In the genomic region with DNA sequence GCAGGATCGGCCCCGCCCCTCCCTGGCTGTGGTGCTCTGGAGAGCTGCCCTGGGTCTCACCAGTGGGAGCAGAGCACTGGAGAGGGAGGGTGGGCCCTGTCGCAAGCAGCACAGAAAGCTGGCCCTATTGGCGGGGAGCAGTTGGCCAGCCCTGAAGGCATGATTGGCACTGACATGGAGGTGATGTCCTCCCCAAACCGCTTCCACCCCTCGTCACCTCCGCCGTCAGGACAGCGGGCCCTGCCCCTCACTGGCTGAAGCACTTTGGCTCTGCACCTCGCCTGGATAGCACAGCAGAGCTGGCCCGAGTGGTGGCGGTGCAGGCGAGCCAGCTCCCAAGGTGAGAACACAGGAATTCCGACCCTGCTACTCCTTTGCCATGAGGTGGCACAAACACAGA, we compare ENCODE assay signal across 20 mouse cellular contexts. TPM values are rescaled to one million over a fixed set of nuclear protein-coding genes. Genes with fewer than 3 reads are reported as not detected.
DNase-seq lines count a peak whose midpoint lies in the region; ATAC-seq and TF ChIP-seq lines count a peak whose summit lies in the region.
"Had no signal": no experiment of that assay in that cellular context is flagged by ENCODE, and none has a peak within 500 bp of the region (broad histone marks: within the 10 kb centered on the region; RNA-seq: fewer than 3 reads in every experiment).

No protein-coding gene starts in this region.

- no peak overlapping the region for H3K27ac ChIP-seq in intestine, postnatal 0 days (ENCODE audit: low read depth, low read length)
- H3K27ac ChIP-seq in intestine, embryonic 16.5 days (ENCODE audit: low read length): no peak overlapping the region
- peak overlapping the region; percentile 61; the same call in 1 of the 2 replicates for H3K27ac ChIP-seq in limb, embryonic 10.5 days
- H3K27ac ChIP-seq: forebrain, embryonic 15.5 days; hindbrain, embryonic 14.5 days had no signal

- H3K4me1 ChIP-seq in intestine, postnatal 0 days (replicated peaks; ENCODE audit: control insufficient read depth, insufficient read depth, low read length): no peaks in the 10 kb centered on the region
- H3K4me1 ChIP-seq in intestine, embryonic 16.5 days (ENCODE audit: control insufficient read depth, insufficient read depth, low read length): no peaks in the 10 kb centered on the region
- H3K4me1 ChIP-seq in E14TG2a.4 (replicated peaks; ENCODE audit: low read depth, low read length): peaks cover 24% of the 10 kb centered on the region
- peaks cover 34% of the 10 kb centered on the region for H3K4me1 ChIP-seq in limb, embryonic 10.5 days
- H3K4me1 ChIP-seq: forebrain, embryonic 15.5 days had no signal

- no peak overlapping the region for H3K9ac ChIP-seq in intestine, postnatal 0 days (ENCODE audit: low read depth, low read length)
- H3K9ac ChIP-seq in intestine, embryonic 16.5 days (ENCODE audit: low read depth, low read length): no peak overlapping the region
- H3K9ac ChIP-seq: forebrain, embryonic 15.5 days; hindbrain, embryonic 14.5 days had no signal

- peak; percentile 90 for DNase-seq in heart, adult 11 months
- no peak for DNase-seq in heart, adult 18-20 months
- DNase-seq in limb, embryonic 10.5 days (ENCODE audit: low spot score): peak; percentile 30
- no peak for DNase-seq in cerebellum, adult 9-11 months
- DNase-seq: adrenal gland, adult 2 months; cerebellum, adult 2 months; gastrocnemius, postnatal 14 days; kidney, postnatal 10 days; layer of hippocampus, postnatal 36 days; liver; lung, postnatal 36 days; retina, postnatal 1 day; right cerebral cortex, postnatal 4 days; thymus, postnatal 14 days had no signal

- H3K36me3 ChIP-seq in intestine, postnatal 0 days (ENCODE audit: control insufficient read depth, insufficient read depth): no peaks in the 10 kb centered on the region
- no peaks in the 10 kb centered on the region for H3K36me3 ChIP-seq in intestine, embryonic 16.5 days (ENCODE audit: control insufficient read depth, insufficient read depth, low read length)
- no peaks in the 10 kb centered on the region for H3K36me3 ChIP-seq in E14TG2a.4 (ENCODE audit: insufficient read depth, low read length)
- no peaks in the 10 kb centered on the region for H3K36me3 ChIP-seq in limb, embryonic 10.5 days
- H3K36me3 ChIP-seq: forebrain, embryonic 15.5 days had no signal

- no peaks in the 10 kb centered on the region for H3K27me3 ChIP-seq in intestine, postnatal 0 days (replicated peaks; ENCODE audit: control insufficient read depth, insufficient read depth, low read length)
- no peaks in the 10 kb centered on the region; the same call in 1 of the 2 replicates for H3K27me3 ChIP-seq in intestine, embryonic 16.5 days (replicated peaks; ENCODE audit: control insufficient read depth, insufficient read depth, low read length)
- H3K27me3 ChIP-seq in E14TG2a.4 (ENCODE audit: insufficient read depth, low read length): peaks cover 15% of the 10 kb centered on the region
- 0 out of 2 replicates have a peak, but pooled peaks cover 11% of the 10 kb centered on the region for H3K27me3 ChIP-seq in limb, embryonic 10.5 days (ENCODE audit: low read depth, poor library complexity, severe bottlenecking)
- H3K27me3 ChIP-seq: forebrain, embryonic 15.5 days had no signal

- TF ChIP-seq CTCF in intestine, postnatal 0 days (IDR thresholded peaks at IDR 0.05; ENCODE audit: low read depth): no peak
- no peak for TF ChIP-seq CTCF in E14TG2a.4 (conservative IDR thresholded peaks at IDR 0.05; ENCODE audit: low read length)

- no peak overlapping the region for H3K4me2 ChIP-seq in intestine, postnatal 0 days (replicated peaks; ENCODE audit: low read depth)
- no peak overlapping the region for H3K4me2 ChIP-seq in intestine, embryonic 16.5 days (ENCODE audit: low read depth, low read length)
- H3K4me2 ChIP-seq: forebrain, embryonic 15.5 days; hindbrain, embryonic 14.5 days had no signal

- no peaks in the 10 kb centered on the region for H3K9me3 ChIP-seq in intestine, postnatal 0 days (ENCODE audit: control insufficient read depth)
- H3K9me3 ChIP-seq in intestine, embryonic 16.5 days (ENCODE audit: control insufficient read depth, low read length): no peaks in the 10 kb centered on the region
- no peaks in the 10 kb centered on the region for H3K9me3 ChIP-seq in E14TG2a.4 (ENCODE audit: low read length)
- no peaks in the 10 kb centered on the region for H3K9me3 ChIP-seq in limb, embryonic 10.5 days (replicated peaks)
- H3K9me3 ChIP-seq: forebrain, embryonic 15.5 days had no signal

- ATAC-seq in intestine, postnatal 0 days: 0 out of 2 replicates have a peak, but pooled peaks have one; percentile 13
- ATAC-seq in intestine, embryonic 16.5 days: no peak

- H3K4me3 ChIP-seq in intestine, postnatal 0 days (ENCODE audit: low read depth, low read length): no peak overlapping the region
- no peak overlapping the region for H3K4me3 ChIP-seq in intestine, embryonic 16.5 days (ENCODE audit: low read length)
- peak overlapping the region; percentile 71 for H3K4me3 ChIP-seq in E14TG2a.4 (replicated peaks; ENCODE audit: low read length)
- H3K4me3 ChIP-seq in limb, embryonic 10.5 days: no peak overlapping the region
- H3K4me3 ChIP-seq: erythroblast, embryonic 14.5 days; forebrain, embryonic 15.5 days had no signal

- WGBS in intestine, postnatal 0 days: 56% methylated on average over 14 of the region's 14 CpGs
- WGBS in intestine, embryonic 16.5 days: 66% methylated on average over 14 of the region's 14 CpGs
- 38% methylated on average over 14 of the region's 14 CpGs for WGBS in limb, embryonic 10.5 days

RNA-seq across cellular contexts. Expression of a gene that starts 20.9 kb away (rescaled TPM):
- total RNA-seq in heart, adult 18-20 months (2021): 1 to 10 TPM; 2.8 to 3.9 TPM
- 0.20 and 0.37 TPM in 2 replicates for polyA plus RNA-seq in intestine, postnatal 0 days (2015; fragmentation: Nextera tagmentation; extraction: Ambion mirVana)
- polyA plus RNA-seq in intestine, embryonic 16.5 days (2015; fragmentation: Nextera tagmentation; extraction: Ambion mirVana): 0.15 and 0.21 TPM in 2 replicates
- 0.09 and 0.24 TPM in 2 replicates for polyA plus RNA-seq in limb, embryonic 10.5 days (2016; fragmentation: Nextera tagmentation; extraction: Ambion mirVana)
- polyA plus RNA-seq: erythroblast, embryonic 14.5 days had no signal

Comparison
In these comparisons a context has a peak if more than half of its experiments do, and no peak if none do; other contexts are left out.
1. DNase-seq: peak in heart, adult 11 months (single experiment) and limb, embryonic 10.5 days (single experiment); none in heart, adult 18-20 months (0 of 2) and cerebellum, adult 9-11 months (single experiment).